Mouse (Mus musculus): ENCODE results near the gene Cdh23.
A peak's percentile ranks its signal among the peaks of the same experiment; 100 is the strongest.
"Not testable (repeated sequence)": the region's sequence is repeated elsewhere in the genome, so short reads cannot be mapped to it uniquely, and the experiment has no call there.

Cdh23 gene

GRCm38 (mm10) chr10:60696390-60696789, at the start of gene Cdh23:
Gene Cdh23, minus strand, starts transcription at chr10:60696490.
- no peak for DNase-seq (ENCODE audit: low spot score)

- DNase-seq (ENCODE audit: low spot score): no peak
Observed at GRCm38 (mm10) chr10:60744543-60745290, 48.4 kb upstream of the Cdh23 start.

GRCm38 (mm10) chr10:60743681-60744080, 47.4 kb upstream of the Cdh23 start:
- no peak for DNase-seq (ENCODE audit: low spot score)

- no peak for DNase-seq (ENCODE audit: low spot score)
Observed at GRCm38 (mm10) chr10:60742942-60743341, 46.7 kb upstream of the Cdh23 start.

- not testable (repeated sequence) for DNase-seq (ENCODE audit: low spot score)
Observed at GRCm38 (mm10) chr10:60742296-60742695, 46.0 kb upstream of the Cdh23 start.

- no peak for DNase-seq (ENCODE audit: low spot score)
Observed at GRCm38 (mm10) chr10:60741435-60741834, 45.1 kb upstream of the Cdh23 start.

GRCm38 (mm10) chr10:60739619-60740363, 43.5 kb upstream of the Cdh23 start:
- no peak for DNase-seq (ENCODE audit: low spot score)

- DNase-seq (ENCODE audit: low spot score): no peak
Observed at GRCm38 (mm10) chr10:60737886-60738640, 41.8 kb upstream of the Cdh23 start.

- no peak for DNase-seq (ENCODE audit: low spot score)
Observed at GRCm38 (mm10) chr10:60737169-60737728, 41.0 kb upstream of the Cdh23 start.

GRCm38 (mm10) chr10:60735737-60736136, 39.4 kb upstream of the Cdh23 start:
- DNase-seq (ENCODE audit: low spot score): no peak

GRCm38 (mm10) chr10:60733471-60733870, 37.2 kb upstream of the Cdh23 start:
- no peak for DNase-seq (ENCODE audit: low spot score)

GRCm38 (mm10) chr10:60732397-60732861, 36.1 kb upstream of the Cdh23 start:
- DNase-seq (ENCODE audit: low spot score): peak; percentile 20

- no peak for DNase-seq (ENCODE audit: low spot score)
Observed at GRCm38 (mm10) chr10:60731742-60732141, 35.5 kb upstream of the Cdh23 start.

- no peak for DNase-seq (ENCODE audit: low spot score)
Observed at GRCm38 (mm10) chr10:60727301-60727700, 31.0 kb upstream of the Cdh23 start.

- no peak for DNase-seq (ENCODE audit: low spot score)
Observed at GRCm38 (mm10) chr10:60726896-60727295, 30.6 kb upstream of the Cdh23 start.

- no peak for DNase-seq (ENCODE audit: low spot score)
Observed at GRCm38 (mm10) chr10:60724496-60724895, 28.2 kb upstream of the Cdh23 start.

GRCm38 (mm10) chr10:60723345-60723744, 27.1 kb upstream of the Cdh23 start:
- no peak for DNase-seq (ENCODE audit: low spot score)

- no peak for DNase-seq (ENCODE audit: low spot score)
Observed at GRCm38 (mm10) chr10:60721640-60722039, 25.4 kb upstream of the Cdh23 start.

GRCm38 (mm10) chr10:60720461-60720860, 24.2 kb upstream of the Cdh23 start:
- DNase-seq (ENCODE audit: low spot score): no peak

- DNase-seq (ENCODE audit: low spot score): no peak
Observed at GRCm38 (mm10) chr10:60718491-60718890, 22.2 kb upstream of the Cdh23 start.

GRCm38 (mm10) chr10:60716449-60716848, 20.2 kb upstream of the Cdh23 start:
- DNase-seq (ENCODE audit: low spot score): no peak

- DNase-seq (ENCODE audit: low spot score): not testable (repeated sequence)
Observed at GRCm38 (mm10) chr10:60712299-60712698, 16.0 kb upstream of the Cdh23 start.

All from retina, embryonic 14.5 days (tissue).